Mouse (Mus musculus) MEL (cell line): ENCODE results near the gene Grin3b. TPM values are rescaled to one million over a fixed set of nuclear protein-coding genes. Genes with fewer than 3 reads are reported as not detected.

Experiments used
- DNase-seq: peaks from one replicate; pipeline ENCODE4 v3.0.0; 2011; ENCODE audit warnings: low read depth, low spot score
- H3K27ac ChIP-seq: 2 replicates; pipeline ENCODE4 v1.5.1; 2012; ENCODE audit warnings: low read depth, mild to moderate bottlenecking, control low read depth, low read length, moderate library complexity; ENCODE audit not compliant: control insufficient read depth
- H3K27me3 ChIP-seq, 2 experiments: fragments of 150-350 bp in 1 of 2; sonication (generic) in 1 of 2; 2 replicates each; pipeline ENCODE4 v1.6.1; 2012; ENCODE audit warnings: low read length in 2 of 2, mild to moderate bottlenecking in 2 of 2, improper control_type of control experiment in 1 of 2, moderate library complexity in 1 of 2; ENCODE audit not compliant: insufficient read depth in 2 of 2, control insufficient read depth in 1 of 2
- H3K36me3 ChIP-seq, 2 experiments: 2 replicates each; pipeline ENCODE4 v1.6.1; 2012 to 2014; ENCODE audit warnings: low read length in 2 of 2, improper control_type of control experiment in 1 of 2, inconsistent platforms in 1 of 2, mild to moderate bottlenecking in 1 of 2; ENCODE audit not compliant: insufficient read depth in 2 of 2, control insufficient read depth in 1 of 2
- H3K4me1 ChIP-seq, 2 experiments: fragments of 150-350 bp in 1 of 2; sonication (generic) in 1 of 2; 2 replicates each; pipeline ENCODE4 v1.6.1; 2012; ENCODE audit warnings: low read length in 2 of 2, improper control_type of control experiment in 1 of 2, mild to moderate bottlenecking in 1 of 2; ENCODE audit not compliant: insufficient read depth in 2 of 2, control insufficient read depth in 1 of 2
- H3K4me3 ChIP-seq, 2 experiments: fragments of 150-350 bp in 1 of 2; sonication (generic) in 1 of 2; 2 replicates each; pipeline ENCODE4 v1.5.1; 2012; ENCODE audit warnings: low read depth in 2 of 2, low read length in 2 of 2, mild to moderate bottlenecking in 2 of 2, moderate library complexity in 2 of 2, control low read depth in 1 of 2, improper control_type of control experiment in 1 of 2; ENCODE audit not compliant: control insufficient read depth in 1 of 2, insufficient read depth in 1 of 2
- H3K79me2 ChIP-seq: 2 replicates; pipeline ENCODE4 v1.6.1; 2012; ENCODE audit warnings: mild to moderate bottlenecking, low read length, moderate library complexity; ENCODE audit not compliant: control insufficient read depth, poor library complexity, insufficient read depth
- H3K9ac ChIP-seq: 2 replicates; pipeline ENCODE4 v1.6.1; 2012; ENCODE audit warnings: low read depth, mild to moderate bottlenecking, control low read depth, low read length, moderate library complexity; ENCODE audit not compliant: control insufficient read depth, poor library complexity, severe bottlenecking
- H3K9me3 ChIP-seq: fragments of 150-350 bp; sonication (generic); replicated peaks from 2 replicates; pipeline ENCODE4 v1.6.1; 2012; ENCODE audit warnings: mild to moderate bottlenecking, low read length, improper control_type of control experiment, moderate library complexity; ENCODE audit not compliant: insufficient read depth
- CHD1 ChIP-seq: IDR thresholded peaks from 2 replicates; pipeline ENCODE4 v1.6.1; 2012; ENCODE audit warnings: low read depth, mild to moderate bottlenecking, inconsistent platforms, low read length, improper control_type of control experiment
- CHD2 ChIP-seq: IDR thresholded peaks from 2 replicates; pipeline ENCODE4 v1.6.1; 2011; ENCODE audit warnings: low read length, improper control_type of control experiment
- CTCF ChIP-seq, 3 experiments: IDR thresholded peaks in 2 of 3; conservative IDR thresholded peaks in 1 of 3; 2 replicates each; pipeline ENCODE4 v1.5.1; 2011 to 2012; ENCODE audit warnings: low read length in 3 of 3, low read depth in 2 of 3, mild to moderate bottlenecking in 2 of 3, improper control_type of control experiment in 1 of 3, inconsistent platforms in 1 of 3, mixed read lengths in 1 of 3, moderate library complexity in 1 of 3; ENCODE audit not compliant: control insufficient read depth in 1 of 3, insufficient read depth in 1 of 3, poor library complexity in 1 of 3, severe bottlenecking in 1 of 3
- ELF1 ChIP-seq: IDR thresholded peaks from 2 replicates; pipeline ENCODE4 v1.6.1; 2014; ENCODE audit warnings: low read depth, mild to moderate bottlenecking, inconsistent platforms, low read length, improper control_type of control experiment, moderate library complexity
- EP300 ChIP-seq, 2 experiments: IDR thresholded peaks; 2 replicates each; pipeline ENCODE4 v1.6.1; 2011; ENCODE audit warnings: improper control_type of control experiment in 2 of 2, low read length in 2 of 2, low read depth in 1 of 2, mild to moderate bottlenecking in 1 of 2
- ETS1 ChIP-seq: IDR thresholded peaks from 2 replicates; pipeline ENCODE4 v1.6.1; 2012; ENCODE audit warnings: low read depth, mild to moderate bottlenecking, inconsistent platforms, low read length, improper control_type of control experiment, moderate library complexity
- HCFC1 ChIP-seq: IDR thresholded peaks from 2 replicates; pipeline ENCODE4 v1.6.1; 2012; ENCODE audit warnings: low read depth, mild to moderate bottlenecking, inconsistent platforms, low read length, improper control_type of control experiment, moderate library complexity
- JUND ChIP-seq: IDR thresholded peaks from 2 replicates; pipeline ENCODE4 v1.6.1; 2011; ENCODE audit warnings: low read depth, mild to moderate bottlenecking, improper control_type of control experiment, low read length
- MAFK ChIP-seq: IDR thresholded peaks from 2 replicates; pipeline ENCODE4 v1.6.1; 2011; ENCODE audit warnings: low read depth, mild to moderate bottlenecking, low read length, improper control_type of control experiment, borderline replicate concordance
- MAX ChIP-seq: IDR thresholded peaks from 2 replicates; pipeline ENCODE4 v1.6.1; 2011; ENCODE audit warnings: low read length, improper control_type of control experiment
- MAZ ChIP-seq: IDR thresholded peaks from 2 replicates; pipeline ENCODE4 v1.6.1; 2012; ENCODE audit warnings: low read depth, mild to moderate bottlenecking, inconsistent platforms, low read length, improper control_type of control experiment
- MEF2A ChIP-seq: IDR thresholded peaks from 2 replicates; pipeline ENCODE4 v1.6.1; 2014; ENCODE audit warnings: low read depth, mild to moderate bottlenecking, inconsistent platforms, low read length, improper control_type of control experiment; ENCODE audit not compliant: poor library complexity, insufficient replicate concordance, severe bottlenecking; ENCODE audit errors: extremely low read depth
- MXI1 ChIP-seq: IDR thresholded peaks from 2 replicates; pipeline ENCODE4 v1.6.1; 2011; ENCODE audit warnings: mild to moderate bottlenecking, low read depth, low read length, improper control_type of control experiment
- MYB ChIP-seq: IDR thresholded peaks from 2 replicates; pipeline ENCODE4 v1.6.1; 2011; ENCODE audit warnings: mild to moderate bottlenecking, low read depth, low read length, improper control_type of control experiment
- MYC ChIP-seq: IDR thresholded peaks from 2 replicates; pipeline ENCODE4 v1.6.1; 2011; ENCODE audit warnings: low read depth, mild to moderate bottlenecking, low read length, improper control_type of control experiment, moderate library complexity
- NELFE ChIP-seq: IDR thresholded peaks from 2 replicates; pipeline ENCODE4 v1.6.1; 2011; ENCODE audit warnings: low read depth, low read length, improper control_type of control experiment
- POLR2A ChIP-seq, 2 experiments: IDR thresholded peaks; 2 replicates each; pipeline ENCODE4 v1.6.1; 2011 to 2012; ENCODE audit warnings: low read length in 2 of 2, mild to moderate bottlenecking in 2 of 2, control low read depth in 1 of 2, improper control_type of control experiment in 1 of 2, low read depth in 1 of 2, moderate library complexity in 1 of 2; ENCODE audit not compliant: control insufficient read depth in 1 of 2, insufficient read depth in 1 of 2, poor library complexity in 1 of 2
- POLR2AphosphoS5 ChIP-seq: IDR thresholded peaks from 2 replicates; pipeline ENCODE4 v1.6.1; 2012; ENCODE audit warnings: low read depth, borderline replicate concordance, mild to moderate bottlenecking, inconsistent platforms, low read length, moderate library complexity, mixed read lengths
- RAD21 ChIP-seq: IDR thresholded peaks from 2 replicates; pipeline ENCODE4 v1.6.1; 2011; ENCODE audit warnings: mild to moderate bottlenecking, low read depth, low read length, improper control_type of control experiment
- SIN3A ChIP-seq: IDR thresholded peaks from 2 replicates; pipeline ENCODE4 v1.6.1; 2012; ENCODE audit warnings: low read length, improper control_type of control experiment, inconsistent platforms
- SMC3 ChIP-seq: IDR thresholded peaks from 2 replicates; pipeline ENCODE4 v1.6.1; 2011; ENCODE audit warnings: low read depth, low read length, improper control_type of control experiment
- TAL1 ChIP-seq: IDR thresholded peaks from 2 replicates; pipeline ENCODE4 v1.6.1; 2012; ENCODE audit warnings: mild to moderate bottlenecking, inconsistent platforms, low read length, moderate library complexity, mixed read lengths
- TBP ChIP-seq: IDR thresholded peaks from 2 replicates; pipeline ENCODE4 v1.8.0; 2011; ENCODE audit warnings: low read depth, low read length, improper control_type of control experiment
- USF1 ChIP-seq: IDR thresholded peaks from 2 replicates; pipeline ENCODE4 v1.6.1; 2014; ENCODE audit warnings: low read depth, mild to moderate bottlenecking, inconsistent platforms, low read length, improper control_type of control experiment, moderate library complexity
- USF2 ChIP-seq, 2 experiments: IDR thresholded peaks; 2 replicates each; pipeline ENCODE4 v1.6.1; 2011 to 2012; ENCODE audit warnings: improper control_type of control experiment in 2 of 2, low read length in 2 of 2, borderline replicate concordance in 1 of 2, inconsistent platforms in 1 of 2, low read depth in 1 of 2, mild to moderate bottlenecking in 1 of 2; ENCODE audit not compliant: insufficient read depth in 1 of 2
- ZKSCAN1 ChIP-seq: IDR thresholded peaks from 2 replicates; pipeline ENCODE4 v1.6.1; 2012; ENCODE audit warnings: low read depth, mild to moderate bottlenecking, inconsistent platforms, low read length, improper control_type of control experiment, moderate library complexity
- ZNF384 ChIP-seq: IDR thresholded peaks from 2 replicates; pipeline ENCODE4 v1.6.1; 2012; ENCODE audit warnings: low read depth, mild to moderate bottlenecking, inconsistent platforms, low read length, improper control_type of control experiment
- polyA plus RNA-seq, 2 experiments: library from polyadenylated mRNA; stranded (reverse) in 1 of 2; unstranded in 1 of 2; fragments of >175 nt in 1 of 2; fragments of >200 nt in 1 of 2; gene quantifications; 2 replicates each; pipeline versions ENCODE4 v1.2.1 to v1.2.4; 2012; ENCODE audit warnings: low replicate concordance in 2 of 2, low read depth in 1 of 2; ENCODE audit not compliant: insufficient read length in 2 of 2, insufficient read depth in 1 of 2, missing spikeins in 1 of 2
- total RNA-seq: library from RNA; depleted of rRNA; stranded (reverse); fragments of 300-350 nt; gene quantifications from 2 replicates; pipeline ENCODE4 v1.2.3, GENCODE M21; 2012

Grin3b gene
- total and polyA plus RNA-seq, 3 experiments = 0.42 to 1.1 TPM; not detected in 1

DNA sequence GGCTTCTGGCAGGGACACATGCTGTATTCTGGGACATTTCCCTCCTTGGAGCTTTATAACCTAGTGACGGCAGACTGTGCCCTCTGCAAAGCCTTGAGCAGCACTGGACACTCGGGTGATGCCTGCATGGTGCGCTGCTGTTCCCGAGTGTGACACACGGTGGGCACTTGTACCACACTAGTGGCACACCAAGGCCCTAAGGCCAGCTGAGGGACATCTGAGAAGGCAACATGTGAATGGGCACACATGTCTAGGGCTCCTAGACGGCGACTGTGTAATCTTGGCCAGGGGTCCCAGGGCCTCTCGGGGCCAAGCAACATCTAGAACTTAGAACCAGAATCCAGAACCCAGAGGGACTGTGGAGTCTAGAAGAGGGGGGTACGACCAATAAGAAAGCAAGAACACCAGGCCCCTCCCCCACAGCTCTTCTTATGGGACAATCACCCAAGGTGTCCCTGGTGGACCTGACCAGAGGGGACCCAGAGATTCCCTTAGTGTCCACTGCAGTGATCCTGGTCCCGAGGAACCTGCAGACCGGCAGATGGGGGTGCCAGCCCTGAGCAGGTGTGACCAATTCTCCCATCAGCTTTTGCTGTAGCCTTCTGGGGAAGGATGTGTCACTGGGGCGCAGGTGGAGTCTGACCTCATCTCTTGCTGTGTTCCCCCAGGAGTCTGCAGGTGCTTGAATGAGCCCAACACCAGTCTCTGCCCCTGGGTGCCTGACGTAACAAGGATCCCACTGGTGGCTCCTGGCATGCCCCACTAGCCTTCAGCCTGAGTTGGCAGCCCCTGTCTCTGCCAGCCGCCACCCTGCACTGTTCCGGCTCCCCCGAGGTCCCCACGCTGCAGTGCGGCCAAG, 40.3 kb upstream of the Grin3b start:
- Histone ChIP-seq H3K27ac (no peak overlapping the region), H3K4me1 (peaks cover 0 to 6% of the 10 kb centered on the region in 2 experiments; a peak in 1 of 4 replicates), H3K9ac (no peak overlapping the region), H3K36me3 (no peaks in the 10 kb centered on the region; a peak in 1 of 4 replicates), H3K4me3 (no peak overlapping the region)
- TF ChIP-seq POLR2A (IDR thresholded peaks at IDR 0.05; ENCODE audit: control insufficient read depth in 1 of 2, insufficient read depth in 1 of 2, low read depth in 1 of 2, low read length in 2 of 2, poor library complexity in 1 of 2) (no peak), SMC3 (no peak), USF2 (IDR thresholded peaks at IDR 0.05; ENCODE audit: borderline replicate concordance in 1 of 2, insufficient read depth in 1 of 2, low read depth in 1 of 2, low read length in 2 of 2) (no peak), EP300 (IDR thresholded peaks at IDR 0.05; ENCODE audit: low read depth in 1 of 2, low read length in 2 of 2) (no peak), CHD2 (no peak), MAFK (no peak), JUND (no peak), ETS1 (no peak), MEF2A (no peak), MYB (no peak), TAL1 (no peak), ZKSCAN1 (no peak), ELF1 (no peak), NELFE (no peak), POLR2AphosphoS5 (no peak), TBP (no peak), HCFC1 (no peak), CHD1 (no peak)
- TF ChIP-seq, all 39 proteins: peak for 0
- H3K27me3 ChIP-seq = no peaks in the 10 kb centered on the region
- H3K9me3 ChIP-seq = no peaks in the 10 kb centered on the region
- H3K79me2 ChIP-seq = peaks cover 9% of the 10 kb centered on the region
- no peak for DNase-seq

DNA sequence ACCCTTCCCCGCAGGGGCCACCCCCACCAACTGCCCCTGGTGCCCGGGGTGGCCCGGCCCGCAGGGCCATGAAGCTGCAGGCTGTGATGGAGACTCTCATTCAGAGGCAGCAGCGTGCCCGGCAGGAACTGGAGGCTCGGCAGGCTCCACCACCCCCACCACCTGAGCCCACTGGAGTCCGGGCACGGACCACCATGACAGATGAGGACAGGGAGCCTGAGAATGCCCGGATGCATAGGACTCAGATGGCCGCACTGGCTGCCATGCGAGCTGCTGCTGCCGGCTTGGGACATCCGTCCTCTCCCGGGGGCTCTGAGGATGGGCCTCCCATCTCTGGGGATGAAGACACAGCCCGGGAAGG, 39.7 kb upstream of the Grin3b start:
- Histone ChIP-seq H3K27me3 (no peaks in the 10 kb centered on the region), H3K4me1 (0 out of 4 replicates have a peak, but pooled peaks cover 0 to 2% of the 10 kb centered on the region in 2 experiments), H3K79me2 (peaks cover 9% of the 10 kb centered on the region), H3K9me3 (no peaks in the 10 kb centered on the region), H3K36me3 (no peaks in the 10 kb centered on the region), H3K4me3 (no peak overlapping the region), H3K27ac (no peak overlapping the region), H3K9ac (no peak overlapping the region)
- TF ChIP-seq MYC (no peak), CTCF (IDR thresholded peaks at IDR 0.05 in 2 of 3, conservative IDR thresholded peaks at IDR 0.05 in 1 of 3; ENCODE audit: control insufficient read depth in 1 of 3, insufficient read depth in 1 of 3, low read depth in 2 of 3, low read length in 3 of 3, poor library complexity in 1 of 3, severe bottlenecking in 1 of 3) (no peak), SIN3A (no peak), MXI1 (no peak), MAX (no peak), ZNF384 (no peak), MEF2A (no peak), NELFE (no peak), ZKSCAN1 (no peak), USF1 (no peak), RAD21 (no peak), MAZ (no peak)
- DNase-seq = no peak
